Mouse (Mus musculus): ENCODE measurements around the gene Rasl12. TPM values are rescaled to one million over a fixed set of nuclear protein-coding genes. Genes with fewer than 3 reads are reported as not detected.

Gene Rasl12
- polyA plus RNA-seq (2012; rRNA removed) = 16.0 and 16.6 TPM in 2 replicates

GRCm38 (mm10) chr9:65398279-65398678, at the start of gene Rasl12:
TSS of gene Rasl12 (plus strand) at chr9:65398506.

GRCm38 (mm10) chr9:65360641-65361448, 37.5 kb upstream of the Rasl12 start, which contains the start of gene Ubap1l:
TSS of gene Ubap1l (plus strand) at chr9:65361041.

GRCm38 (mm10) chr9:65391613-65391964, 6.7 kb upstream of the Rasl12 start, which contains the start of gene Kbtbd13:
TSS of gene Kbtbd13 (minus strand) at chr9:65391652.

GRCm38 (mm10) chr9:65422760-65423501, 24.6 kb downstream of the Rasl12 start, which contains the start of gene Slc51b:
TSS of gene Slc51b (minus strand) at chr9:65422955.

GRCm38 (mm10) chr9:65435671-65436301, 37.5 kb downstream of the Rasl12 start, which contains the start of gene Mtfmt:
TSS of gene Mtfmt (plus strand) at chr9:65435782.

DNA sequence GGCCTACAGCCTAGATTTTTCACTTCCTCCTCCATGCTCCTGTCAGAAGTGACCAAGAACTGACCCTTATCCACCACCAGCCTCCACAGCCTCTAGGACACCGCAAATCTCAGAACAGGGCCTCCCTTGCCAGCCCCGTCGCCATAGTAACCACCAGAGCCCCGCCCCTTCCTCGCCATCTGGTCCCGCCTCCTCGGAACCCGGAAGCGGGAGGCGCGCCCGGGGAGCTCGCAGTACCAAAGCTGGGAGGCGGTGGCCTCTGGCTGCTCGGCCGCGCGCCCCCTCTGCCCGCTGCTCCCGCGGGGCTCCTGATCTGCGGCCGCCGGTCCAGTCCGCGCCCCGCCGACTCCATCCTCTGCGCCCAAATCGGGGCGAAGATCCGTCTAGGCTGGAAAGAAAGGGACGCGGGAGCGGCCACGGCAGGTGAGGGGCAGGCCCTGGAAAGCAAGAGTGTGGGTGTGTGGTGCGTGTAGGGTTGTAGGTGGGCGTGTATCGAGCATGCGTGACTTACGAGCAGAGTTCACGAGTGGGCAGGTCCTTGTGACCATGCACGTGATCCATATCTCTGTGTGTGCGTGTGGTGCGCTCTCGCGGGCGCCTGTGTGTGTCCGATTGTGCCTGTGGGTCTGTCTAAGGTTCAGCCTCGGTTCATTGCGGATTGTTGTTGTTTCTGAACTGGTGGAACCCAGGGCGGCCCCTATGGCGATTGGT, 62.6 kb downstream of the Rasl12 start, which contains the start of gene Spg21:
Spg21 (plus strand) TSS at position 216 of the 711 bp plus-strand sequence.

Other genes with a start within 250 kb of the Rasl12 start
- gene Parp16, start 203.2 kb upstream of the Rasl12 start, polyA plus RNA-seq (2012; rRNA removed) = 15.5 and 23.2 TPM in 2 replicates
- gene Cilp, start 133.3 kb upstream of the Rasl12 start, polyA plus RNA-seq (2012; rRNA removed) = 5.6 TPM in 2 replicates
- 10.1 and 13.0 TPM in 2 replicates for gene Clpx, start 104.2 kb upstream of the Rasl12 start, polyA plus RNA-seq (2012; rRNA removed)
- gene Pdcd7, start 52.4 kb upstream of the Rasl12 start, polyA plus RNA-seq (2012; rRNA removed) = 23.7 and 33.8 TPM in 2 replicates
- 0.47 and 0.72 TPM in 2 replicates for gene Ubap1l, start 37.5 kb upstream of the Rasl12 start, polyA plus RNA-seq (2012; rRNA removed)
- 0.62 and 1.0 TPM in 2 replicates for gene Kbtbd13, start 6.9 kb upstream of the Rasl12 start, polyA plus RNA-seq (2012; rRNA removed)
- gene Slc51b, start 24.4 kb downstream of the Rasl12 start, polyA plus RNA-seq (2012; rRNA removed) = not detected in 2 replicates
- gene Mtfmt, start 37.3 kb downstream of the Rasl12 start, polyA plus RNA-seq (2012; rRNA removed) = 8.1 and 11.0 TPM in 2 replicates
- 20.0 and 25.7 TPM in 2 replicates for gene Spg21, start 62.4 kb downstream of the Rasl12 start, polyA plus RNA-seq (2012; rRNA removed)
- gene Ankdd1a, start 121.7 kb downstream of the Rasl12 start, polyA plus RNA-seq (2012; rRNA removed) = not detected in 2 replicates
- gene Plekho2, start 181.5 kb downstream of the Rasl12 start, polyA plus RNA-seq (2012; rRNA removed) = 33.5 and 39.2 TPM in 2 replicates
- gene Pif1, start 188.7 kb downstream of the Rasl12 start, polyA plus RNA-seq (2012; rRNA removed) = 3.7 and 4.6 TPM in 2 replicates
- 82.0 and 114 TPM in 2 replicates for gene Rbpms2, start 231.1 kb downstream of the Rasl12 start, polyA plus RNA-seq (2012; rRNA removed)